Mouse (Mus musculus) ES-E14 (cell line): ENCODE data around the gene Olfm1.

Experiments
- CHD2 ChIP-seq: IDR thresholded peaks from 2 replicates; pipeline ENCODE4 v1.6.1; 2014; ENCODE audit warnings: mild to moderate bottlenecking, low read depth, low read length, inconsistent platforms
- HCFC1 ChIP-seq: IDR thresholded peaks from 2 replicates; pipeline ENCODE4 v1.6.1; 2012; ENCODE audit warnings: low read length, inconsistent platforms, borderline replicate concordance; ENCODE audit not compliant: insufficient read depth
- MAFK ChIP-seq: IDR thresholded peaks from 2 replicates; pipeline ENCODE4 v1.6.1; 2014; ENCODE audit warnings: mild to moderate bottlenecking, low read depth, low read length, inconsistent platforms; ENCODE audit not compliant: insufficient read depth
- ZC3H11A ChIP-seq: IDR thresholded peaks from 2 replicates; pipeline ENCODE4 v1.6.1; 2012; ENCODE audit warnings: low read depth, mild to moderate bottlenecking, inconsistent platforms, low read length, borderline replicate concordance
- ZNF384 ChIP-seq: IDR thresholded peaks from 2 replicates; pipeline ENCODE4 v1.6.1; 2012; ENCODE audit warnings: low read depth, low read length, inconsistent platforms

- TF ChIP-seq CHD2 (no peak), HCFC1 (no peak), ZNF384 (no peak), MAFK (no peak), ZC3H11A (no peak)
These were observed 59.8 kb downstream of the Olfm1 start for GRCm38 (mm10) chr2:28252554-28252953.
